Mouse (Mus musculus) stomach, postnatal 0 days (tissue): ENCODE results near the gene Ppox.

Experiments
- CTCF ChIP-seq: IDR thresholded peaks from 2 replicates; pipeline ENCODE4 v1.5.1; 2016; ENCODE audit warnings: antibody characterized with exemption, low read depth, mild to moderate bottlenecking, moderate library complexity
- EP300 ChIP-seq: optimal IDR thresholded peaks from 2 replicates; pipeline ENCODE3; 2016; ENCODE audit warnings: antibody characterized with exemption

- TF ChIP-seq CTCF = no peak
- TF ChIP-seq EP300 = peak; percentile 63
Measured at GRCm38 (mm10) chr1:171280916-171281527, at the start of gene Ppox.
